Mouse (Mus musculus): ENCODE results near the gene Znrf3.

- TF ChIP-seq TAL1 (conservative IDR thresholded peaks at IDR 0.05; ENCODE audit: low read depth, low read length) (no peak), GATA1 (IDR thresholded peaks at IDR 0.05; ENCODE audit: borderline replicate concordance, low read length) (no peak), CTCF (IDR thresholded peaks at IDR 0.05; ENCODE audit: low read depth, low read length) (no peak)
Measured at GRCm38 (mm10) chr11:5255509-5256014, 189.1 kb downstream of the Znrf3 start.

All from G1E (cell line).